ENCODE assay signal across 13 mouse cellular contexts in the genomic region with DNA sequence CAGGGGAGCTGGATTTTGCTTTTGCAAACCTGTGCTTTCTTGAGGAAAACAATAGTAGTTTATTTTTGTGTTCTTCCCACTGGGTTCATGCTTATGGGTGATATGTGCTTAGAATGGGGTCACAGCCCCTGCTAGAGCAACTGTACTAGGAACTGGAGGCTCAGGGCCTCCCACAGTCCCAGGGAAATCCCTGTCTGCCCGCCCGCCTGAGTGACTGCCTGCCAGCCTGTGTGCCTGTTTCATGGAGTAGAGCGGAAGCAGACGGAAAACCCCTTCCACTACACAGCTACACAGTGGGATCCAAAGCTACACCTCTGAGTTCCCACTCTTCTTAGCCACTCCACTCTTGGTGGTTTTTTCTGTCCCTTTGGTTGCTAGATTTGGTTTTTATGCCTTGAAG. TPM values are rescaled to one million over a fixed set of nuclear protein-coding genes. Genes with fewer than 3 reads are reported as not detected.
A peak's percentile ranks its signal among the peaks of the same experiment; 100 is the strongest.
DNase-seq lines count a peak whose midpoint lies in the region; ATAC-seq and TF ChIP-seq lines count a peak whose summit lies in the region.
"Had no signal": no experiment of that assay in that cellular context is flagged by ENCODE, and none has a peak within 500 bp of the region (broad histone marks: within the 10 kb centered on the region; RNA-seq: fewer than 3 reads in every experiment).

No protein-coding gene starts in this region.

- WGBS in heart, embryonic 15.5 days: 90% methylated on average over 4 of the region's 4 CpGs
- 82% methylated on average over 4 of the region's 4 CpGs for WGBS in limb, embryonic 12.5 days
- WGBS in limb, embryonic 10.5 days: 89% methylated on average over 4 of the region's 4 CpGs
- WGBS in embryonic facial prominence, embryonic 14.5 days: 66% methylated on average over 4 of the region's 4 CpGs
- WGBS in olfactory bulb, adult 2 months: 91% methylated on average over 4 of the region's 4 CpGs

- H3K4me1 ChIP-seq in heart, embryonic 15.5 days (replicated peaks): peaks cover 22% of the 10 kb centered on the region
- peaks cover 34% of the 10 kb centered on the region for H3K4me1 ChIP-seq in limb, embryonic 12.5 days (replicated peaks)
- peaks cover 26% of the 10 kb centered on the region for H3K4me1 ChIP-seq in limb, embryonic 10.5 days
- peaks cover 32% of the 10 kb centered on the region for H3K4me1 ChIP-seq in embryonic facial prominence, embryonic 14.5 days (ENCODE audit: control insufficient read depth, insufficient read depth, low read length)
- H3K4me1 ChIP-seq in olfactory bulb, adult 2 months (ENCODE audit: control insufficient read depth, insufficient read depth, low read length): peaks cover 11% of the 10 kb centered on the region

- H3K9me3 ChIP-seq in heart, embryonic 15.5 days (replicated peaks): no peaks in the 10 kb centered on the region
- no peaks in the 10 kb centered on the region for H3K9me3 ChIP-seq in limb, embryonic 12.5 days
- H3K9me3 ChIP-seq in limb, embryonic 10.5 days (replicated peaks): no peaks in the 10 kb centered on the region
- no peaks in the 10 kb centered on the region for H3K9me3 ChIP-seq in embryonic facial prominence, embryonic 14.5 days (ENCODE audit: control insufficient read depth, low read length)
- H3K9me3 ChIP-seq: liver, embryonic 12.5 days had no signal

- H3K4me2 ChIP-seq in heart, embryonic 15.5 days: no peak overlapping the region
- no peak overlapping the region for H3K4me2 ChIP-seq in limb, embryonic 12.5 days
- H3K4me2 ChIP-seq in embryonic facial prominence, embryonic 14.5 days (ENCODE audit: low read depth, low read length): no peak overlapping the region
- H3K4me2 ChIP-seq: liver, embryonic 12.5 days had no signal

- no peak for TF ChIP-seq POLR2A in olfactory bulb, adult 2 months (IDR thresholded peaks at IDR 0.05; ENCODE audit: insufficient read depth, low read depth, low read length)

- H3K9ac ChIP-seq in heart, embryonic 15.5 days: no peak overlapping the region
- H3K9ac ChIP-seq in limb, embryonic 12.5 days (replicated peaks): no peak overlapping the region
- H3K9ac ChIP-seq in embryonic facial prominence, embryonic 14.5 days (ENCODE audit: low read depth, low read length): no peak overlapping the region
- H3K9ac ChIP-seq: liver, embryonic 12.5 days had no signal

- no peaks in the 10 kb centered on the region for H3K27me3 ChIP-seq in heart, embryonic 15.5 days
- H3K27me3 ChIP-seq in limb, embryonic 12.5 days: no peaks in the 10 kb centered on the region
- H3K27me3 ChIP-seq in limb, embryonic 10.5 days (ENCODE audit: low read depth, poor library complexity, severe bottlenecking): no peaks in the 10 kb centered on the region
- no peaks in the 10 kb centered on the region for H3K27me3 ChIP-seq in embryonic facial prominence, embryonic 14.5 days (replicated peaks; ENCODE audit: control insufficient read depth, insufficient read depth, low read length)

- ATAC-seq in heart, embryonic 15.5 days (replicated peaks; ENCODE audit: insufficient number of reproducible peaks, insufficient read depth, low FRiP score, low read depth): no peak
- ATAC-seq in limb, embryonic 12.5 days (ENCODE audit: insufficient number of reproducible peaks, insufficient read depth, low FRiP score, low TSS enrichment, low read depth): no peak
- no peak for ATAC-seq in embryonic facial prominence, embryonic 14.5 days (ENCODE audit: low read depth)
- ATAC-seq: activated CD4-positive, CD25-positive, alpha-beta regulatory T cell, adult 4 months; liver, embryonic 12.5 days had no signal

- TF ChIP-seq CTCF in olfactory bulb, adult 2 months (IDR thresholded peaks at IDR 0.05; ENCODE audit: insufficient read depth, low read depth, low read length): no peak

- intact Hi-C loops in heart, postnatal 10 days (cut with DNase I): loop anchor here (2.0 kb wide), 2 partner anchors 27 to 57 kb away; partner anchors contain the start of gene Lgalsl

- no peak for DNase-seq in heart, postnatal 10 days
- DNase-seq in limb, embryonic 10.5 days (ENCODE audit: low spot score): no peak
- no peak for DNase-seq in embryonic facial prominence, embryonic 14.5 days (ENCODE audit: low spot score)
- DNase-seq in cerebellum, adult 18-20 months: no peak
- DNase-seq: cerebellum, adult 8-10 months; heart, adult 18-20 months; kidney, postnatal 25 days had no signal

- H3K27ac ChIP-seq in heart, embryonic 15.5 days: peak overlapping the region; percentile 87
- 0 out of 2 replicates have a peak overlapping the region, but pooled peaks have one; percentile 70 for H3K27ac ChIP-seq in limb, embryonic 12.5 days
- H3K27ac ChIP-seq in limb, embryonic 10.5 days: no peak overlapping the region; the same call in 1 of the 2 replicates
- peak overlapping the region; percentile 86 for H3K27ac ChIP-seq in embryonic facial prominence, embryonic 14.5 days (replicated peaks; ENCODE audit: low read depth, low read length)
- peak overlapping the region; percentile 18 for H3K27ac ChIP-seq in olfactory bulb, adult 2 months (ENCODE audit: insufficient read depth, low read depth, low read length)
- H3K27ac ChIP-seq: liver, embryonic 12.5 days; macrophage had no signal

- H3K36me3 ChIP-seq in heart, embryonic 15.5 days: no peaks in the 10 kb centered on the region
- no peaks in the 10 kb centered on the region for H3K36me3 ChIP-seq in limb, embryonic 12.5 days
- H3K36me3 ChIP-seq in limb, embryonic 10.5 days: no peaks in the 10 kb centered on the region
- H3K36me3 ChIP-seq in embryonic facial prominence, embryonic 14.5 days (ENCODE audit: control insufficient read depth, insufficient read depth, low read length): no peaks in the 10 kb centered on the region
- H3K36me3 ChIP-seq: liver, embryonic 12.5 days had no signal

- H3K4me3 ChIP-seq in heart, embryonic 15.5 days: no peak overlapping the region
- no peak overlapping the region for H3K4me3 ChIP-seq in limb, embryonic 12.5 days (replicated peaks)
- no peak overlapping the region for H3K4me3 ChIP-seq in limb, embryonic 10.5 days
- no peak overlapping the region for H3K4me3 ChIP-seq in embryonic facial prominence, embryonic 14.5 days (ENCODE audit: low read depth, low read length)
- no peak overlapping the region for H3K4me3 ChIP-seq in olfactory bulb, adult 2 months (ENCODE audit: insufficient read depth, low read depth, low read length)
- H3K4me3 ChIP-seq: liver, embryonic 12.5 days had no signal

RNA-seq across cellular contexts. Expression of gene Lgalsl, which starts 27.1 kb away (rescaled TPM):
- 34.8 and 36.5 TPM in 2 replicates for polyA plus RNA-seq in heart, embryonic 15.5 days (2015; fragmentation: Nextera tagmentation; extraction: Ambion mirVana)
- total RNA-seq in heart, postnatal 10 days (2021): 10 to 100 TPM; 40.3 to 43.1 TPM
- 33.7 and 37.3 TPM in 2 replicates for polyA plus RNA-seq in limb, embryonic 12.5 days (2016; fragmentation: Nextera tagmentation; extraction: Ambion mirVana)
- 29.8 and 31.3 TPM in 2 replicates for polyA plus RNA-seq in limb, embryonic 10.5 days (2016; fragmentation: Nextera tagmentation; extraction: Ambion mirVana)
- 46.8 and 54.9 TPM in 2 replicates for polyA plus RNA-seq in embryonic facial prominence, embryonic 14.5 days (2014; fragmentation: Nextera tagmentation; extraction: Ambion mirVana)
- polyA plus RNA-seq in olfactory bulb, adult 2 months (2012; ENCODE audit: insufficient read depth, insufficient read length, low replicate concordance, missing spikeins): not detected in 2 replicates
